Mouse (Mus musculus): ENCODE measurements around the gene Trappc12.

DNA sequence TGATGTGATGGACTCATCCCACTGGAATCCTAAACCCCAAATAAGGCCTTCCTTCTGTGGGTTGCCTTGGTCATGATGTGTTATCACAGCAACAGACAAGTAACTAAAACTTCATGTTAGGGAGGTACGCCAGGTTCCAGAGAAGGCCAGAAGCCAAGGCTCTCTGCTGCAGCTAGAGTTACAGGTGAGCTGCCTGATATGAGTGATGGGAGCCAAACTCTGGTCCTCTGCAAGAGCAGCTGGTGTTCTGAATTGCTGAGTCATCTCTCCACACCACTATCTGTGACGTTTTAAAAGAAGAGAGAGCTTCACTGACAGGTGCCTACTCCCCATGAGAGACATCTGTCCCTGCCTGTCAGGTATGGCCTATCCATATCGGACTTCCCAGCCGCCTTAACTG is 87.6 kb downstream of the Trappc12 start:
- TF ChIP-seq CTCF (conservative IDR thresholded peaks at IDR 0.05; ENCODE audit: insufficient read depth, insufficient read length, low read depth, low read length) (no peak), POLR2A (IDR thresholded peaks at IDR 0.05; ENCODE audit: low read depth, low read length) (no peak)
